Mouse (Mus musculus) retina, adult 2 months (tissue): ENCODE measurements around the gene Ndc1.

Experiments
- DNase-seq: peaks from one replicate; pipeline ENCODE4 v3.0.0-alpha.2; 2012; ENCODE audit warnings: low read depth, low spot score

Ndc1 gene

GRCm38 (mm10) chr4:107442288-107442687, 74.7 kb downstream of the Ndc1 start:
- no peak for DNase-seq

GRCm38 (mm10) chr4:107442891-107443483, 75.4 kb downstream of the Ndc1 start:
- DNase-seq = no peak

- DNase-seq = no peak
Observed at GRCm38 (mm10) chr4:107443621-107444020, 76.0 kb downstream of the Ndc1 start.

GRCm38 (mm10) chr4:107448481-107448880, 80.9 kb downstream of the Ndc1 start:
- no peak for DNase-seq

- DNase-seq = no peak
Observed at GRCm38 (mm10) chr4:107449519-107449918, 81.9 kb downstream of the Ndc1 start.

GRCm38 (mm10) chr4:107452266-107453015, 84.9 kb downstream of the Ndc1 start:
- DNase-seq = no peak

GRCm38 (mm10) chr4:107453141-107453984, 85.8 kb downstream of the Ndc1 start:
- peak; percentile 72 for DNase-seq

- DNase-seq = no peak
Observed at GRCm38 (mm10) chr4:107457602-107458001, 90.0 kb downstream of the Ndc1 start.

- DNase-seq = no peak
Observed at GRCm38 (mm10) chr4:107458907-107459306, 91.3 kb downstream of the Ndc1 start.

- no peak for DNase-seq
Observed at GRCm38 (mm10) chr4:107459461-107459860, 91.9 kb downstream of the Ndc1 start.

- DNase-seq = no peak
Observed at GRCm38 (mm10) chr4:107460468-107460867, 92.9 kb downstream of the Ndc1 start.
